Mouse (Mus musculus): ENCODE results near the gene Kcnn4.

- TF ChIP-seq EP300 (IDR thresholded peaks at IDR 0.05; ENCODE audit: low read depth) (no peak), CTCF (IDR thresholded peaks at IDR 0.05; ENCODE audit: low read depth) (no peak)
Observed at GRCm38 (mm10) chr7:24371809-24372145, 1.7 kb downstream of the Kcnn4 start.
